Mouse (Mus musculus): ENCODE results near the gene Psma2.
A peak's percentile ranks its signal among the peaks of the same experiment; 100 is the strongest.

Gene Psma2

DNA sequence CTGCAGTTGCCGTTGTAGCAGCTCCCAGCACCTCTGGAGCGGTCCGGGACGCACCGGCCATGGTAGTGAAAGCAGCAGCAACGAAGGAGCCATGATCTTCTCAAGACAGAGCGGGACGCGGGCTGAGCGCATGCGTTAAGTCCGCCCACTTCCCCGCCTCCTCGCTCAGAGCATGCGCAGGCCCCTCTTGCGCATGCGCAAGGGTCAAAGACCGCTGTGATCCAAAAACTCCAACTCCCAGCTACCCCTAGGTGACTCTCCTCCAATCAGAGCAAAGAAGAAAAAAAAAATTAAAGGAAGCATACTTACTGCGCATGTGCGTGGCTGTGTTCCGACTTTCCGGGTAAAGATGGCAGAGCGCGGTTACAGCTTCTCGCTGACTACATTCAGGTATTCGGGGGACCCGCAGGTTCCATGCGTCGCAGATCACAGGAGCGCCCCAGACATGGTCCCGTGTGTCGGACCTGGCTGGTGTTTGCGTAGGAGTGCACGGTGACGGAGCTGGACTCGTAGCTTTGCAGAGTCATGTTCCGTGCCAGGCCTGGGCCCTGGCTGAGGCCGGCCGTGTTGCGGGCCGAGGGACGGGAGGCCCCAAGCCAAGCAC lies at the start of gene Psma2, which contains the start of gene Mrpl32:
TSS of gene Psma2 (plus strand) at position 315 of the 604 bp plus-strand sequence.
TSS of gene Mrpl32 (minus strand) at position 240 of the 604 bp plus-strand sequence.
- DNase-seq: peak; percentile 98

- DNase-seq: no peak
Observed at GRCm38 (mm10) chr13:14574128-14574527, 38.9 kb upstream of the Psma2 start.

- DNase-seq: no peak
Observed at GRCm38 (mm10) chr13:14580392-14580791, 32.6 kb upstream of the Psma2 start.

DNA sequence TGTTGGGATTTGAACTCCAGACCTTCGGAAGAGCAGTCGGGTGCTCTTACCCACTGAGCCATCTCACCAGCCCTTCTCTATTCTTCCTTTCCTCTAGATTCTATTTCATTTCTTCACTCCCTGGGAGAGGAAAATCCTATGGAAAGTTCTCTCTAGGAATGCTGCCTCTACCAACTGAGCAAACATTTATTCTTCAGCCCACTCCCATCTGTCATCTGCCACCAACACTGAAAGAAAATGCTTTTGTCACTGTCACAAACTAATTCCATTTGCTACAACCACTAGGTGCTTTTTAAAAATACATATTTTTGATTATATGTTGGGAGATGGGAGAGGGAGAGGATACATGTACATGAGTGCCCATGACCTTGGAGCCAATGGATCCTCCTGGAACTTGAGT lies 10.3 kb upstream of the Psma2 start:
- DNase-seq: no peak

DNA sequence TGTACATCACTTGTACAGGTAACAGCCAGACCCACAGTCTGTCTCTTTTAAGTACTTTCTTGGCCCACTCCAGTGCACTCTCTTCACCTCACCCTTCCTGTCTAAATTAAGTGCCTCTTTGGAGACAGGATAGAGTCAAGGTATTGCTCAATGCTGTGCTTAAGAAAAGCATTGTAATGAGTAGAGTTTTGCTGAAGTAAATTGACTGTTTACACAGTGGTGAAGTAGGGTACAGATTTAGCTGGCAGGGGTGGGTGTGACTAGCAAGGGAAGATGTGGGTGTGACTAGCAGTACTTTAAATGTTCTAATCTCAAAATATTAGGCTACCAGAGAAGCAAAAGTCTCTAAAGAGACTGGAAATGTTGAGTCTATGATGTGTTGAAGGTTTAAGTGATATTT lies 5.4 kb upstream of the Psma2 start:
- no peak for DNase-seq

- DNase-seq: no peak
Observed at GRCm38 (mm10) chr13:14612463-14612862, 577 bp upstream of the Psma2 start.

DNA sequence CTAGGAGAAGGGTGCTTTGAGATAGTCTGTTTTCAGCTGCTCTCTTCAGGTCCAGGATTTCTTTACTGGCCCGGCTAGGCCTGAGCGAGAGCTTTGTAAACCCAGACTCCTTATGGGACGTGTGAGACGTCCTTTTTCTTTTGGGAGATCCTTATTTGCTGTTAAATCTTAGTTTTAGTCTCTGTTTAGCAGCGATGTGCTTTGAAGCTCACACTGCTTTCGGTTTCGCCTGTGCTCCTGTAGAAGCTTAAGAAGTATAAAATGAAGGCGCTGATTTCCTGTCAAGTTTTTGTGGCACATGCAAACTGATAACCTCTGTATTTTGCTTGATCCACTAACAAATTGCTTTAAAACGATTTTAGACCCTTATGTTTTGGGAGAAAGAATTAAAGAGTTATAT lies 513 bp downstream of the Psma2 start:
- no peak for DNase-seq

DNA sequence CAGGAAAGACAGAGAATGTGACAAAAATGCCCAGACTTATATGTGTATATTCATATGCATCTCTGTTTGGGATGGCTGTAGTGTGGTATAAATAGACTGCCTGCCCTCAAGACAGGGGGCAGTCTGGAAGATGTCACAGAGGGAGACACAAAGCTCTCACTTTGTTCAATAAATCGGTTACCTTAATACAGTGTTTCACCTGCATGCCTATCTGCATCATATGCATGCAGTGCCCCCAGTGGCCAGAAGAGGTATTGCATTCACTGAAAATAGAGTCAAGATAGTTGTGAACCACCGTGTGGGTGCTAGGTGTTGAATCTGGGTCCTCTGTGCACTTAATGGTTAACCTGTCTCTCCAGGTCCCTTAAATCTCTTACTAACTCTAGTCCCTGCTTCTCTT lies 5.7 kb downstream of the Psma2 start:
- DNase-seq: peak; percentile 48

DNA sequence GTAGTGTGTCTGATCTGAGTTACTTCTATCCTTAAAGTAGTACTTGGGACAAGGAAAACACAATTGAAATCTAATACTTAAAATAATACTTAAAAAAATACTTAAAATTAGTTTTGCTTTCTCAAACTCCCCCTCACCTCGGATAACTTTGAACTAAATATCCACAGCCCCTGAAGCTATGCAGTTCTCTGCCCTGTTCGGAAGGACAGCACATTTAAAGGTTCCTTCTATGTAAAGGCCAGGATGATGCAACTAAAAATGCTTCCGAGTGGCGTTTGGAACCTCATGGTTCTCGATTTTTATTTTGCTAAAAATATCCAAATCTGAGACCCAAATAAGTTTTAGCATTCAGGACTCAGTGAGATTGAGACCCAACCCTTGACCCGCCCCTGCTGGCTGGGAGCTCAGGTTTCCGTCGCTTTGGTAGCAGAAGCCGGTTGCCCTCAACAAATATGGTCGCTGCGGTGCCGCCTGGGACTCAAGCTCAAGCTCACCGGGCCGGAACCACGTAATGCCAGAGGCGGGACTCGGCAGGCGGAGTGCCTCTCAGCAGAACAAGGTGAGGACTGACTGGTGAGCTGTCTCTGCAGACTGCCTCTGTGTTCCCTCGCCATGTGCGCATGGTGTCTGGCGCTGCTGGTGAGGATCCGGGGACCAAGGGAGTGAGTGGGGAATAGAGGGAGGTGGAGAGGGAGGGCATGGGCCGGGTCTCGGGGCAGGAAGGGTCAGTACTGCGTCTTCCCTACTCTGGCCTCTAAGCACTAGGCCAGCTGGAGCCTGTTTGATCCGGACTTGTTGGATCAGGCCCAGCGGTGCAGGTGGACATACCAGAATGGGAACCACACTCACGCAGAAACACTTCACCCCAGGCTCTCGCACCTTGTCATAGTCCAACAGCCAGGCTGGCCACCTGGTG lies 16.9 kb downstream of the Psma2 start, which contains the start of gene AW209491:
TSS of gene AW209491 (plus strand) at position 429 of the 916 bp plus-strand sequence.
- peak; percentile 94 for DNase-seq

- DNase-seq: no peak
Observed at GRCm38 (mm10) chr13:14639998-14640397, 27.0 kb downstream of the Psma2 start.

- no peak for DNase-seq
Observed at GRCm38 (mm10) chr13:14649301-14649700, 36.3 kb downstream of the Psma2 start.

DNA sequence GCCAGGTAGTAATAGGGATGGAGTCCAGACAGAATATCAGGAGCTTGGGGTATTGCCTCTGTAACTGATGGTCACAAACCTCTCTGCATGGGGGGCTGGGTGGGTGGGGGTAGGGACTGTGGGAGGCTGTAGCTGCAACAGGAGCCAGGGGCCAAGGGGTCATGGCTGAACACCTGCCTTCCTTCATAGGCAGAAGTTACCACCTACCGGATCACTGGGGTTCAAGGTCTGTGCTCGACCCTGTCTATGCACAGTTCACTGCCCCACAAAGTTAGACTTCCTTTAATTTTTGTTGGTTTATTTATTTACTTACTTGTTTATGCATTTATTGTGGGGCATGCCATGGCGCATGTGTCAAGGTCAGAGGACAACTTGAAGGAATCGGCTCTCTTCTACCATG lies 54.1 kb downstream of the Psma2 start:
- no peak for DNase-seq

DNA sequence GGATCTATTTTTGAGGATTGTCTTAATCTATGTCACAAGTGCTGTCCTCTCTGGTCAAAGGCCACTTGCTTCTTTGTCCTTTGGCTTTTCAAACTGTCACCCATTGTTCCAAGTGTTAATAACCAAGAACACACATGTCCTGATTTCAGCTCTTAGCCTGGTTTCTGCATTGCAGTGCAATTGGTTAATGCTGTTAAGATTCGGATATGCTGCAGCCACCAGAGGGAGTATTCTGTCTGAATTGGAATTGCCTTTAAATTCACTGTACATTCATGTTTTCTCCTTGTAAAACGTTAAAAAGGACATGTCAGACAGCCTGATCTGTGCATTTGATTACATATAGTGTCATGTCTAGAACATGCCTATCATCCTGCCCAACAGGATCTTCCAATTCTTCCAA lies 57.3 kb downstream of the Psma2 start:
- peak; percentile 12 for DNase-seq

- DNase-seq: no peak
Observed at GRCm38 (mm10) chr13:14688955-14689354, 75.9 kb downstream of the Psma2 start.

DNA sequence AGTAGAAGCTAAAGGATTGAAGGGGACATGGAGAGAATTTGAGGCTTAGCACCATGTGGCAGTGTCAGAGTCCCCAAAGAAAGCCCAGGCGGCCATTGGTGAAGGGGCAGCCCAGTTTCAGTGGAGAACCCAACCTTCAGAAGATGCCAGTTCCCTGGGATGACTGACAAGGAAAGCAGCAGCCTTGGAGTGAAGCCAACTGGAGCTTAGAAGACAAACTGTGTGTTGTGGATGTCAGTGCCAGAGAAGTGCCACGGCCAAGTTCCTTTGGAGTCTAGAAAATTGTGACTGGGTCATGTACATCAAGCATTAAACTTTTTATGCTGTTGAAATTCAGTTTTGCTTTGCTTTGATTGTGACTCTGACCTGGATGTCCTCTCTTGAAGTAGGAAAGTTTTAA lies 103.8 kb downstream of the Psma2 start:
- no peak for DNase-seq

DNA sequence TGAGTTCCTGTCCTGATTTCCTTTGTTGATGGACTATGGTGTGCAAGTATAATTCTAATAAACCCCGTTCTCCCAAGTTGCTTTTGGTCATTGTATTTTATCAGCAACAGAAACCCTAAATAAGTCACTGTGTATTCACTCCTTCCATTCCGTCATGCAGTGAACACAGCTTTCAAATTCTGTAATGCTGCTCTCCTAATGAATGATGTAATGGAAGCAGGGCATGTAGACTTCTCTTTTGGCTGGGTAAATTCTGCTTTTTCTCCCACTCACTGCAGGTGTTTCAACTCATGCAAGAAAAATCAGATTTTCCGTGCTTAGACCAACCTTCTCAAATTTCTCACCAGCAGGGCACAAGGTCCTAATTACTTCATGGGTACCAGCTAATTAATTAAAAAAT lies 104.7 kb downstream of the Psma2 start:
- DNase-seq: no peak
